ENCODE assay signal across 14 mouse cellular contexts in genomic region chr4:134984555-134984954, GRCm38 (mm10). TPM values are rescaled to one million over a fixed set of nuclear protein-coding genes. Genes with fewer than 3 reads are reported as not detected.
DNase-seq lines count a peak whose midpoint lies in the region; ATAC-seq and TF ChIP-seq lines count a peak whose summit lies in the region.
"Had no signal": no experiment of that assay in that cellular context is flagged by ENCODE, and none has a peak within 500 bp of the region (broad histone marks: within the 10 kb centered on the region; RNA-seq: fewer than 3 reads in every experiment).

No protein-coding gene starts in this region.

- H3K4me1 ChIP-seq in forebrain, embryonic 11.5 days (replicated peaks; ENCODE audit: control insufficient read depth, insufficient read depth, low read length), result no peaks in the 10 kb centered on the region
- H3K4me1 ChIP-seq in forebrain, embryonic 15.5 days, result no peaks in the 10 kb centered on the region
- H3K4me1 ChIP-seq in lung, postnatal 0 days (ENCODE audit: insufficient read depth, low read depth, low read length), result no peaks in the 10 kb centered on the region
- H3K4me1 ChIP-seq: hindbrain, embryonic 15.5 days had no signal

- peak; percentile 53 for TF ChIP-seq CTCF in lung, postnatal 0 days (IDR thresholded peaks at IDR 0.05)

- no peak overlapping the region for H3K27ac ChIP-seq in forebrain, embryonic 11.5 days (ENCODE audit: low read depth, low read length)
- no peak overlapping the region for H3K27ac ChIP-seq in forebrain, embryonic 15.5 days (replicated peaks)
- H3K27ac ChIP-seq in lung, postnatal 0 days (ENCODE audit: low read length), result no peak overlapping the region
- H3K27ac ChIP-seq: embryonic facial prominence, embryonic 13.5 days; hindbrain, embryonic 15.5 days; limb, embryonic 12.5 days; midbrain, embryonic 12.5 days had no signal

- H3K9ac ChIP-seq in forebrain, embryonic 11.5 days (ENCODE audit: low read length), result no peak overlapping the region
- H3K9ac ChIP-seq in forebrain, embryonic 15.5 days (replicated peaks), result no peak overlapping the region
- H3K9ac ChIP-seq in lung, postnatal 0 days (replicated peaks; ENCODE audit: low read depth), result no peak overlapping the region
- H3K9ac ChIP-seq: embryonic facial prominence, embryonic 13.5 days; hindbrain, embryonic 15.5 days; limb, embryonic 12.5 days; midbrain, embryonic 12.5 days had no signal

- H3K4me3 ChIP-seq in forebrain, embryonic 11.5 days (ENCODE audit: low read depth, low read length), result no peak overlapping the region
- no peak overlapping the region for H3K4me3 ChIP-seq in forebrain, embryonic 15.5 days
- H3K4me3 ChIP-seq in lung, postnatal 0 days (ENCODE audit: low read depth, low read length), result no peak overlapping the region
- H3K4me3 ChIP-seq: embryonic facial prominence, embryonic 13.5 days; hindbrain, embryonic 15.5 days; limb, embryonic 12.5 days; midbrain, embryonic 12.5 days had no signal

- H3K9me3 ChIP-seq in forebrain, embryonic 11.5 days (ENCODE audit: control insufficient read depth, low read length), result no peaks in the 10 kb centered on the region
- no peaks in the 10 kb centered on the region for H3K9me3 ChIP-seq in forebrain, embryonic 15.5 days
- H3K9me3 ChIP-seq in lung, postnatal 0 days (ENCODE audit: low read length), result no peaks in the 10 kb centered on the region
- H3K9me3 ChIP-seq: embryonic facial prominence, embryonic 13.5 days; hindbrain, embryonic 15.5 days; limb, embryonic 12.5 days; midbrain, embryonic 12.5 days had no signal

- no peak for ATAC-seq in forebrain, embryonic 11.5 days (replicated peaks; ENCODE audit: low FRiP score)
- ATAC-seq in forebrain, embryonic 15.5 days (replicated peaks), result no peak
- ATAC-seq in lung, postnatal 0 days, result no peak

- no peak overlapping the region for H3K4me2 ChIP-seq in forebrain, embryonic 11.5 days (ENCODE audit: low read depth, low read length, severe bottlenecking)
- no peak overlapping the region for H3K4me2 ChIP-seq in forebrain, embryonic 15.5 days (replicated peaks)
- no peak overlapping the region for H3K4me2 ChIP-seq in lung, postnatal 0 days (replicated peaks; ENCODE audit: low read depth, low read length)
- H3K4me2 ChIP-seq: embryonic facial prominence, embryonic 13.5 days; hindbrain, embryonic 15.5 days; limb, embryonic 12.5 days; midbrain, embryonic 12.5 days had no signal

- peak; percentile 66 for DNase-seq in forebrain, embryonic 11.5 days (ENCODE audit: low spot score)
- DNase-seq in lung, postnatal 0 days (ENCODE audit: low spot score), result no peak
- DNase-seq in lung, adult 18-20 months, result no peak
- peak; percentile 36 for DNase-seq in MEL-GATA-1-ER (ENCODE audit: extremely low read depth, low read depth)
- peak; percentile 47 for DNase-seq in splenic B cell, adult 2 months (ENCODE audit: low read depth, low spot score)
- no peak for DNase-seq in ovary, postnatal 14 days (ENCODE audit: low spot score)
- no peak for DNase-seq in urinary bladder, postnatal 4 days (ENCODE audit: low spot score in 2 of 2)
- DNase-seq: gastrocnemius, postnatal 25 days; right cerebral cortex, adult 18-20 months had no signal

- WGBS in forebrain, embryonic 11.5 days, result 77% methylated on average over 3 of the region's 3 CpGs
- WGBS in forebrain, embryonic 15.5 days, result 71% methylated on average over 3 of the region's 3 CpGs
- WGBS in lung, postnatal 0 days, result 65% methylated on average over 3 of the region's 3 CpGs

- no peak for TF ChIP-seq EP300 in lung, postnatal 0 days (IDR thresholded peaks at IDR 0.05)

- H3K36me3 ChIP-seq in forebrain, embryonic 11.5 days (ENCODE audit: control insufficient read depth, insufficient read depth, low read length), result no peaks in the 10 kb centered on the region
- no peaks in the 10 kb centered on the region for H3K36me3 ChIP-seq in forebrain, embryonic 15.5 days
- H3K36me3 ChIP-seq in lung, postnatal 0 days (ENCODE audit: insufficient read depth, low read length), result no peaks in the 10 kb centered on the region
- H3K36me3 ChIP-seq in splenic B cell, adult 2 months (ENCODE audit: control insufficient read depth, insufficient read depth, low read length, poor library complexity, severe bottlenecking), result no peaks in the 10 kb centered on the region
- H3K36me3 ChIP-seq: embryonic facial prominence, embryonic 13.5 days; hindbrain, embryonic 15.5 days; limb, embryonic 12.5 days; midbrain, embryonic 12.5 days had no signal

- no peaks in the 10 kb centered on the region for H3K27me3 ChIP-seq in forebrain, embryonic 11.5 days (ENCODE audit: control insufficient read depth, insufficient read depth, low read length)
- no peaks in the 10 kb centered on the region for H3K27me3 ChIP-seq in forebrain, embryonic 15.5 days
- H3K27me3 ChIP-seq in lung, postnatal 0 days (replicated peaks; ENCODE audit: insufficient read depth, low read length), result no peaks in the 10 kb centered on the region
- H3K27me3 ChIP-seq in splenic B cell, adult 2 months (ENCODE audit: control insufficient read depth, insufficient read depth, low read length, poor library complexity, severe bottlenecking), result no peaks in the 10 kb centered on the region
- H3K27me3 ChIP-seq: embryonic facial prominence, embryonic 13.5 days; hindbrain, embryonic 15.5 days; limb, embryonic 12.5 days; midbrain, embryonic 12.5 days had no signal

RNA-seq across cellular contexts. Expression of gene Syf2, which starts 53.9 kb away (rescaled TPM):
- polyA plus RNA-seq in forebrain, embryonic 11.5 days (2014; fragmentation: Nextera tagmentation; extraction: Ambion mirVana), result 59.0 and 66.7 TPM in 2 replicates
- 75.1 and 77.3 TPM in 2 replicates for polyA plus RNA-seq in forebrain, embryonic 15.5 days (2015; fragmentation: Nextera tagmentation; extraction: Ambion mirVana)
- 118 and 132 TPM in 2 replicates for polyA plus RNA-seq in lung, postnatal 0 days (2015; fragmentation: Nextera tagmentation; extraction: Ambion mirVana)

Comparison
In these comparisons a context has a peak if more than half of its experiments do, and no peak if none do; other contexts are left out.
1. DNase-seq: peak in forebrain, embryonic 11.5 days (single experiment), MEL-GATA-1-ER (single experiment) and splenic B cell, adult 2 months (single experiment); none in lung, postnatal 0 days (single experiment), lung, adult 18-20 months (0 of 2), ovary, postnatal 14 days (single experiment) and urinary bladder, postnatal 4 days (0 of 2).